Mouse (Mus musculus) megakaryocyte, embryonic 14.5 days (primary cell): ENCODE data around the gene Cadm4. TPM values are rescaled to one million over a fixed set of nuclear protein-coding genes. Genes with fewer than 3 reads are reported as not detected.

Experiments used
- H3K27me3 ChIP-seq: replicated peaks from 2 replicates; pipeline ENCODE3; 2012; ENCODE audit warnings: inconsistent platforms
- H3K36me3 ChIP-seq: replicated peaks from 2 replicates; pipeline ENCODE3; 2012; ENCODE audit warnings: low read length, inconsistent platforms, mixed read lengths
- H3K4me1 ChIP-seq: 2 replicates; pipeline ENCODE4 v1.6.1; 2012; ENCODE audit warnings: inconsistent platforms
- H3K4me3 ChIP-seq: replicated peaks from 2 replicates; pipeline ENCODE3; 2012; ENCODE audit warnings: moderate library complexity, mild to moderate bottlenecking, inconsistent platforms
- H3K9me3 ChIP-seq: 2 replicates; pipeline ENCODE4 v1.6.1; 2012; ENCODE audit warnings: inconsistent platforms
- FLI1 ChIP-seq: IDR thresholded peaks from 2 replicates; pipeline ENCODE4 v1.6.1; 2012; ENCODE audit warnings: low read length, inconsistent platforms, mixed read lengths
- GATA1 ChIP-seq: IDR thresholded peaks from 3 replicates; pipeline ENCODE4 v1.6.1; 2012; ENCODE audit warnings: mixed read lengths, low read length, inconsistent platforms, borderline replicate concordance
- polyA plus RNA-seq: library from polyadenylated mRNA; stranded (reverse); fragments of >175 nt; gene quantifications from 2 replicates; pipeline ENCODE4 v1.2.3, GENCODE M21; 2012; ENCODE audit warnings: low replicate concordance; ENCODE audit not compliant: insufficient read depth

Cadm4 gene
- polyA plus RNA-seq: not detected in 2 replicates

GRCm38 (mm10) chr7:24481474-24482207 is at the start of gene Cadm4:
TSS of gene Cadm4 (plus strand) at chr7:24482023.
- TF ChIP-seq FLI1 (no peak), GATA1 (no peak)
- Histone ChIP-seq H3K27me3 (peaks cover 91% of the 10 kb centered on the region), H3K4me1 (peaks cover 22% of the 10 kb centered on the region), H3K4me3 (peak within 1 kb of the TSS; percentile 94), H3K9me3 (peaks cover 21% of the 10 kb centered on the region), H3K36me3 (no peaks in the 10 kb centered on the region)

GRCm38 (mm10) chr7:24435305-24435704 is 46.5 kb upstream of the Cadm4 start:
- TF ChIP-seq GATA1 (no peak), FLI1 (no peak)
- no peaks in the 10 kb centered on the region for H3K36me3 ChIP-seq
- no peaks in the 10 kb centered on the region for H3K4me1 ChIP-seq
- peaks cover 30% of the 10 kb centered on the region for H3K27me3 ChIP-seq
- peaks cover 14% of the 10 kb centered on the region for H3K9me3 ChIP-seq
- no peak overlapping the region for H3K4me3 ChIP-seq

GRCm38 (mm10) chr7:24437981-24438380 is 43.8 kb upstream of the Cadm4 start:
- H3K4me3 ChIP-seq: no peak overlapping the region
- no peaks in the 10 kb centered on the region for H3K36me3 ChIP-seq
- no peak for TF ChIP-seq GATA1
- TF ChIP-seq FLI1: no peak
- H3K27me3 ChIP-seq: peaks cover 21% of the 10 kb centered on the region
- H3K9me3 ChIP-seq: peaks cover 3% of the 10 kb centered on the region
- no peaks in the 10 kb centered on the region for H3K4me1 ChIP-seq

- no peaks in the 10 kb centered on the region for H3K36me3 ChIP-seq
- TF ChIP-seq GATA1 (no peak), FLI1 (no peak)
- H3K4me1 ChIP-seq: no peaks in the 10 kb centered on the region
- no peak overlapping the region for H3K4me3 ChIP-seq
- peaks cover 25% of the 10 kb centered on the region for H3K27me3 ChIP-seq
- H3K9me3 ChIP-seq: no peaks in the 10 kb centered on the region
Measured at GRCm38 (mm10) chr7:24439191-24439590, 42.6 kb upstream of the Cadm4 start.

- no peak for TF ChIP-seq FLI1
- no peak for TF ChIP-seq GATA1
- Histone ChIP-seq H3K4me1 (no peaks in the 10 kb centered on the region), H3K4me3 (no peak overlapping the region), H3K27me3 (peaks cover 25% of the 10 kb centered on the region), H3K9me3 (no peaks in the 10 kb centered on the region), H3K36me3 (no peaks in the 10 kb centered on the region)
Measured at GRCm38 (mm10) chr7:24439891-24440290, 41.9 kb upstream of the Cadm4 start.

GRCm38 (mm10) chr7:24441785-24442184 is 40.0 kb upstream of the Cadm4 start:
- Histone ChIP-seq H3K27me3 (peaks cover 33% of the 10 kb centered on the region), H3K4me1 (peaks cover 4% of the 10 kb centered on the region; the same call in 1 of the 2 replicates), H3K4me3 (peak overlapping the region; percentile 33), H3K36me3 (no peaks in the 10 kb centered on the region), H3K9me3 (no peaks in the 10 kb centered on the region; the same call in 1 of the 2 replicates)
- TF ChIP-seq GATA1: no peak
- no peak for TF ChIP-seq FLI1

- Histone ChIP-seq H3K9me3 (no peaks in the 10 kb centered on the region; the same call in 1 of the 2 replicates), H3K4me1 (peaks cover 4% of the 10 kb centered on the region; the same call in 1 of the 2 replicates), H3K4me3 (no peak overlapping the region), H3K36me3 (no peaks in the 10 kb centered on the region), H3K27me3 (peaks cover 36% of the 10 kb centered on the region)
- no peak for TF ChIP-seq GATA1
- no peak for TF ChIP-seq FLI1
Measured at GRCm38 (mm10) chr7:24442313-24442712, 39.5 kb upstream of the Cadm4 start.

- Histone ChIP-seq H3K27me3 (peaks cover 39% of the 10 kb centered on the region), H3K4me3 (peak overlapping the region; percentile 38), H3K4me1 (peaks cover 8% of the 10 kb centered on the region; the same call in 1 of the 2 replicates), H3K36me3 (no peaks in the 10 kb centered on the region), H3K9me3 (no peaks in the 10 kb centered on the region; the same call in 1 of the 2 replicates)
- no peak for TF ChIP-seq FLI1
Measured at GRCm38 (mm10) chr7:24445266-24445926, 36.4 kb upstream of the Cadm4 start.

GRCm38 (mm10) chr7:24446697-24447340 is 35.0 kb upstream of the Cadm4 start:
- H3K36me3 ChIP-seq: no peaks in the 10 kb centered on the region
- H3K4me1 ChIP-seq: peaks cover 8% of the 10 kb centered on the region; the same call in 1 of the 2 replicates
- H3K9me3 ChIP-seq: no peaks in the 10 kb centered on the region; the same call in 1 of the 2 replicates
- peaks cover 50% of the 10 kb centered on the region for H3K27me3 ChIP-seq
- H3K4me3 ChIP-seq: no peak overlapping the region
- TF ChIP-seq GATA1 (no peak), FLI1 (no peak)
